Comparison of ENCODE assay signal across 20 mouse cellular contexts in genomic region chr7:134050371-134050770, GRCm38 (mm10).
"Had no signal": no experiment of that assay in that cellular context is flagged by ENCODE, and none has a peak within 500 bp of the region (broad histone marks: within the 10 kb centered on the region; RNA-seq: fewer than 3 reads in every experiment).

No protein-coding gene starts in this region.

- H3K9ac ChIP-seq: limb, embryonic 12.5 days; limb, embryonic 15.5 days; liver, embryonic 14.5 days; liver, postnatal 0 days; midbrain, embryonic 12.5 days; midbrain, embryonic 15.5 days; neural tube, embryonic 12.5 days; neural tube, embryonic 15.5 days had no signal

- H3K4me3 ChIP-seq: limb, embryonic 12.5 days; limb, embryonic 15.5 days; midbrain, embryonic 12.5 days; midbrain, embryonic 15.5 days; neural tube, embryonic 12.5 days; neural tube, embryonic 15.5 days had no signal

- H3K4me1 ChIP-seq: limb, embryonic 12.5 days; limb, embryonic 15.5 days; midbrain, embryonic 12.5 days; midbrain, embryonic 15.5 days; neural tube, embryonic 12.5 days; neural tube, embryonic 15.5 days had no signal

- H3K9me3 ChIP-seq: limb, embryonic 12.5 days; limb, embryonic 15.5 days; midbrain, embryonic 12.5 days; midbrain, embryonic 15.5 days; neural tube, embryonic 12.5 days; neural tube, embryonic 15.5 days had no signal

- DNase-seq: kidney, adult 8-10 months; layer of hippocampus, postnatal 36 days; left cerebral cortex, postnatal 4 days; liver, postnatal 0 days; right cerebral cortex, adult 18-20 months; right cerebral cortex, postnatal 14 days; right cerebral cortex, postnatal 4 days; thymus, adult 2 months; thymus, postnatal 14 days had no signal

- ATAC-seq: intestine, postnatal 0 days; liver, postnatal 0 days; midbrain, embryonic 15.5 days had no signal

- H3K27ac ChIP-seq: limb, embryonic 12.5 days; limb, embryonic 15.5 days; liver, embryonic 14.5 days; macrophage; midbrain, embryonic 12.5 days; midbrain, embryonic 15.5 days; neural tube, embryonic 12.5 days; neural tube, embryonic 15.5 days; stomach, postnatal 0 days had no signal

- H3K27me3 ChIP-seq: limb, embryonic 12.5 days; limb, embryonic 15.5 days; midbrain, embryonic 12.5 days; midbrain, embryonic 15.5 days; neural tube, embryonic 12.5 days; neural tube, embryonic 15.5 days had no signal

- H3K36me3 ChIP-seq: limb, embryonic 12.5 days; limb, embryonic 15.5 days; midbrain, embryonic 12.5 days; midbrain, embryonic 15.5 days; neural tube, embryonic 12.5 days; neural tube, embryonic 15.5 days had no signal

- H3K4me2 ChIP-seq: limb, embryonic 12.5 days; limb, embryonic 15.5 days; liver, embryonic 11.5 days; midbrain, embryonic 12.5 days; midbrain, embryonic 15.5 days; neural tube, embryonic 12.5 days; neural tube, embryonic 15.5 days had no signal
